Mouse (Mus musculus): ENCODE measurements around the gene Lnpep.

DNA sequence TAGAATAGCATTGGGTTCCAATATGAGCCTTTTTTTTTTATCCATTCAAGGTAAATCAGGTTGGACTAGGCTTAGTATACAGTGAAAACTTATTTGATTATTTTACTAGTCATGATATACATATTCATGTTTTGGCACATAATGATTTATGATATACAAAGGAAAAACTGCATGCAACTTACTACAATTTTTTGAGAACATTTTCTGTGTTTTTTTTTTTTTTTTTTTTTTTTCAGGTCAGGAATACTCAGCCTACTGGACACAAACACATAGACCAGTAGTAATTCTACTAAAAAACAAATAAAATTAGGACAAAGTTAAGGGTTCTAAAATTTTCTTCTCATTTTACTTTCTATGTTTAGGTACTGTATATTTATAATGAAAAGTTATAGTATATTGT, 93.5 kb downstream of the Lnpep start:
- TF ChIP-seq CTCF (IDR thresholded peaks at IDR 0.05; ENCODE audit: low read depth, low read length) (no peak), GATA2 (IDR thresholded peaks at IDR 0.05; ENCODE audit: borderline replicate concordance, low read depth, low read length) (no peak), TAL1 (conservative IDR thresholded peaks at IDR 0.05; ENCODE audit: low read depth, low read length) (no peak), GATA1 (IDR thresholded peaks at IDR 0.05; ENCODE audit: borderline replicate concordance, low read length) (no peak), POLR2AphosphoS5 (IDR thresholded peaks at IDR 0.05; ENCODE audit: insufficient replicate concordance, low read depth, low read length) (no peak)

All from G1E (cell line).